Mouse (Mus musculus) cerebellum, adult (tissue): ENCODE results near the gene Ggnbp2.

ENCODE experiments used
- ATAC-seq: cut with Nextera tagmentation; 2 replicates; pipeline ENCODE4 v1.9.2; 2017; ENCODE audit warnings: mild to moderate bottlenecking, moderate library complexity, mixed read lengths; ENCODE audit not compliant: insufficient number of reproducible peaks, low FRiP score, low TSS enrichment

Ggnbp2 gene

GRCm38 (mm10) chr11:84870337-84871043 lies at the start of gene Ggnbp2:
Gene Ggnbp2, minus strand, starts transcription at chr11:84870817.
- ATAC-seq: peak; percentile 77

GRCm38 (mm10) chr11:84919951-84920350 lies 49.3 kb upstream of the Ggnbp2 start:
- ATAC-seq: no peak

- no peak for ATAC-seq
Measured at GRCm38 (mm10) chr11:84919276-84919675, 48.7 kb upstream of the Ggnbp2 start.

- no peak; the same call in 1 of the 2 replicates for ATAC-seq
Measured at GRCm38 (mm10) chr11:84918425-84918824, 47.8 kb upstream of the Ggnbp2 start.

- ATAC-seq: no peak
Measured at GRCm38 (mm10) chr11:84916703-84917300, 46.2 kb upstream of the Ggnbp2 start.

GRCm38 (mm10) chr11:84916053-84916702 lies 45.6 kb upstream of the Ggnbp2 start, which contains the start of gene Znhit3:
Gene Znhit3, minus strand, starts transcription at chr11:84916366.
- peak; percentile 88 for ATAC-seq

GRCm38 (mm10) chr11:84914673-84915072 lies 44.1 kb upstream of the Ggnbp2 start:
- no peak for ATAC-seq

- ATAC-seq: no peak
Measured at GRCm38 (mm10) chr11:84910411-84910810, 39.8 kb upstream of the Ggnbp2 start.

- no peak for ATAC-seq
Measured at GRCm38 (mm10) chr11:84908480-84908879, 37.9 kb upstream of the Ggnbp2 start.

- ATAC-seq: no peak
Measured at GRCm38 (mm10) chr11:84907081-84907480, 36.5 kb upstream of the Ggnbp2 start.

GRCm38 (mm10) chr11:84904597-84905144 lies 34.1 kb upstream of the Ggnbp2 start:
- no peak for ATAC-seq

- ATAC-seq: no peak
Measured at GRCm38 (mm10) chr11:84893113-84893512, 22.5 kb upstream of the Ggnbp2 start.

- ATAC-seq: no peak
Measured at GRCm38 (mm10) chr11:84891705-84892104, 21.1 kb upstream of the Ggnbp2 start.

GRCm38 (mm10) chr11:84889492-84889891 lies 18.9 kb upstream of the Ggnbp2 start:
- no peak for ATAC-seq

- no peak for ATAC-seq
Measured at GRCm38 (mm10) chr11:84888025-84888424, 17.4 kb upstream of the Ggnbp2 start.

GRCm38 (mm10) chr11:84886767-84887511 lies 16.3 kb upstream of the Ggnbp2 start:
- no peak for ATAC-seq

- no peak for ATAC-seq
Measured at GRCm38 (mm10) chr11:84886236-84886635, 15.6 kb upstream of the Ggnbp2 start.

- no peak for ATAC-seq
Measured at GRCm38 (mm10) chr11:84885238-84885637, 14.6 kb upstream of the Ggnbp2 start.

- ATAC-seq: no peak
Measured at GRCm38 (mm10) chr11:84882346-84882745, 11.7 kb upstream of the Ggnbp2 start.

- no peak for ATAC-seq
Measured at GRCm38 (mm10) chr11:84880971-84881370, 10.4 kb upstream of the Ggnbp2 start.
